Mouse (Mus musculus) retina, adult 2 months (tissue): ENCODE results near the gene Gm14226.
"Not testable (repeated sequence)": the region's sequence is repeated elsewhere in the genome, so short reads cannot be mapped to it uniquely, and the experiment has no call there.

Source experiments
- DNase-seq: peaks from one replicate; pipeline ENCODE4 v3.0.0-alpha.2; 2012; ENCODE audit warnings: low read depth, low spot score

Gm14226 gene

DNA sequence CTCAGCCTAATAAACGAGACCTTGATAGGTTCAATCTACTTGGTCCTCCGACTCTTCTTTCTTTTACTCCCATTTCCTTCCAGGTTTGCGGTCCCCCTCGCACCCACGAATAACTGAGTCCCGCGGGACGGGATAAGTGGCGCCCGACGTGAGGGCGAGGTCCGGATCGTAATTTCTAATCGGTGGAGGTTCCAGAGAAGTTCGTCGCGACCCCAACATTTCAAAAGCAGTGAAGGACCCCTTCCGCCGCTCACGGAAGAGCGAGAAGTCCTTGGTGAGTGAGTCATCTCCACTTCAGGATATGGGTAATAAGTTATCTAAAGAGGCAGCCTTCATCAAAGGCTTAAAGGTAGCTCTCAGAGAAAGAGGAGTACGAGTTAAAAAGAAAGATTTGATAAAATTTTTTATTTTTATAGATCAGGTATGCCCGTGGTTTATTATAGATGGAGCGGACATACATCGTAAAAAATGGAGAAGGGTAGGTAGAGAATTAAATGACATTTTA is at the start of gene Gm14226:
Gene Gm14226 (plus strand): TSS at position 16 of the 505 bp plus-strand sequence.
- not testable (repeated sequence) for DNase-seq

DNA sequence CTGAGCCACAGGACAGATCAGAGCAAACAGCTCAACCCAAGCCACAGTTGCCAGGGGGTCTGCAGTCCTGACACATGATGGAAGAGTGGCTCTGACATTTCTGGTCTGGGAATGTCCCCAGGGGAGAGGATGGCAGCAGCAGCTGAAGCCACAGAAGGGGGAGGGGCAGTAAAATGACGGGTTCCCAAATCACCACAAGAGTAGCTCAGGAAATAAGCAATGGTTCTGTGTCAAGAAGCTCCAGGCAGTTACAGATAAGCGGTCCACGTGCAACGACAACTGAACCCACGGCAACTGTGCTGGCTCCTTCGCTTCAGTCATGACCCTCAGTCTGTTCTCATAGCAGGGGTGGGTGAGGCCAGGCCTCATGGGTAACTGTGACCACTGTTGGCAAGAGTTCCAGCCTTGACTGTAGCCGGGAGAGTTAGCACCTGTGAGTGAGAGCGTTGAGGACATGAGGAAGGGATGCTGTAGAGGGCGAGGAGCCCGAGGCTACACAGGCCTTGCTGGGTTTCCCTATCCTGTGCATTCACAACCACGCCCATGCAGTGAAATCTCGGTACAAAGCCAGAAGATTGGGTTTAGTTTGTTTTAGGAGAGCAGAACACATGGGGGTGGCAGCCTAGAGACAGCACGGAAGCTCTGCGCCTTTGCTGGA is 48.2 kb upstream of the Gm14226 start:
- DNase-seq: not testable (repeated sequence)

DNA sequence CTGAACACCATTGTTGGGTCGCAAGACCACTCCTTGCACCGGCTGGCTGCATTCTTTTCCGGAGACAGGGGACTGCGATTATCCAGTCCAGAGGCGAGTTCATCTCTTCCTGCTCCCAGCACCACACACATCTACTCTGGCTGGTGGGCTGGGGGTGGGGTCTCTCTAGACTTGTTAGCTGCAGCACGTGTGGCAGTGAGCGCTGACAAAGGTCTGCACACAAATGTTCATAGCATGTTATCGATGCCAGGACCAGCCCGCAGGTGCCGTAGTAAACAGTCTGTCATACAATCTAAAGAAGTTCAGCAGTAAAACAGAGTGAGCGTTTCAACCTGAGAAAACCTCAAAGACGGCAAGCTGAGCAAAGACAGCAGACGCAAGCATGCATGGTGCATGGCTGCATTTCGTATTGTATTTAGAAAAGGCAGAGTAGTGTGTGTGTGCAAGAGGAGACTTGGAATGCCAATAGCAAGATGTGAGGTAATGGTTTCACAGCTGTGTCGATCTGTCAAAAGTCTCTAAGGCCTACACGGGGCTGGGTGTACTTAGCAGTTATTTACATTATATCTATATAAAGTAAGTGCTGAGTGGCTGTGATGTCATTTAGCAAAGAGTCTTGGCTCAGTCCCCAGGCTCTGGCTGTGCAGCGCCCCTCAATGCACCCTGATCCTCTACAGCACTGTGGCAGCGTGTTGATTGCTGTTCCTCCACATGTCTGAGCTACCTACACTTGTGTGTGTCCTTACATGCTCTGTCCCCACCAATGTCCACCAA is 46.0 kb upstream of the Gm14226 start:
- no peak for DNase-seq

- no peak for DNase-seq
Observed at GRCm38 (mm10) chr2:154972981-154973380, 45.1 kb upstream of the Gm14226 start.

- no peak for DNase-seq
Observed at GRCm38 (mm10) chr2:154986609-154987008, 31.5 kb upstream of the Gm14226 start.

DNA sequence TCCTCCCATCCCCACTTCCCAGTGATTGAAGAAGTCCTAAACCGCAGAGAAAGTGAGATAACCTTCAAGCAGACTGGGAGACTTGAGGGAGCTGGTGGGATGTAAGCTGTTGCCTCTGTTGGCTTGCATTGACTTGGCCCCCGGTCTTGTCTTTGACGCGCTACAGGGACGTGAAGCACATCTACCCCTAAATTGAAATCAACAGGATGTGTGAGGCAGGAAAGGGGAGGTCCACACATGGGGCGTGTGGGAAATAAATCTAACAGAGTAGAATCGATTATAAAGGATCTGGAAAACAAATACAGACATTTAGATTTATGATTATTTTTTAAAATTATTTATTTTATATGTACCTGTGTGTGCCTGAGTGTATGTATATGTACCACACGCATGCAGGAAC is 26.7 kb upstream of the Gm14226 start:
- no peak for DNase-seq

DNA sequence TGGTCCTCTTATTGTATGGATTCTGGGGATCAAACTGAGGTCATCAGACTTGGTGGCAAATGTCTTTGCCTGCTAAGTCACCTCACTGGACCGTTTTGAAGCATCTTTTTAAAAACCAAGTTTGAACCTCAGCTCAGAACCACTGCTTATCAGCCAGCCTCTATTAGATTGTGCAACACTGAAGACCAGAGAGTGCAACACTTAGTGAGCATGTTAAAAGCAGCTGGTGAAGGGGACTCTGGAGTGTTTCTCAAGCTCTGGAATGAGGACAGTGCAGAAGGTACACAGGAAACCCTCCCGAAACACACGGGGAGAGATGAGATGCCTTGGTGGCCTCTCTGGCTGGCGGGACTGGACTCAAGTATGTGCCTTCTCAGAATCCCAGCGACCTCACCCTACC is 26.0 kb upstream of the Gm14226 start:
- DNase-seq: no peak

DNA sequence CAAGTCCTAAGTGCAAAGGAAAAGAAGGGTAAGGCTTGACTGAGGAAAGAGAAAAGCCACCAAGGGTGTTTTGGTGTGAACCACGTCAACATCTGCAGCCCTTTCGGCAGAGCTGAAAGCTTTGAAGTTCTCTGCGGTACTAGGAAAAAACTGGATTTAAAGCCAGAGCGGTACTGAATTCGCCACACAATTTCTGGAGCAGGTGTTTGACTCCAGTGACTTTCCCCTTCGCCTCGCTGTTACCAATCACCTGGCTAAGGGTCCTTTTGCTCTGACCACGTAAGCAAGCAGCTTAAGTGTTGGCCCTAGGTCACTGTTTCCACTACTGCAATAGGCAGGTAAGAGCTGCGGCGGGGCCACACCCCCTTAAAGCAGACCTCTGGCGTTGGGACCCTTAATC is 12.6 kb upstream of the Gm14226 start:
- no peak for DNase-seq

DNA sequence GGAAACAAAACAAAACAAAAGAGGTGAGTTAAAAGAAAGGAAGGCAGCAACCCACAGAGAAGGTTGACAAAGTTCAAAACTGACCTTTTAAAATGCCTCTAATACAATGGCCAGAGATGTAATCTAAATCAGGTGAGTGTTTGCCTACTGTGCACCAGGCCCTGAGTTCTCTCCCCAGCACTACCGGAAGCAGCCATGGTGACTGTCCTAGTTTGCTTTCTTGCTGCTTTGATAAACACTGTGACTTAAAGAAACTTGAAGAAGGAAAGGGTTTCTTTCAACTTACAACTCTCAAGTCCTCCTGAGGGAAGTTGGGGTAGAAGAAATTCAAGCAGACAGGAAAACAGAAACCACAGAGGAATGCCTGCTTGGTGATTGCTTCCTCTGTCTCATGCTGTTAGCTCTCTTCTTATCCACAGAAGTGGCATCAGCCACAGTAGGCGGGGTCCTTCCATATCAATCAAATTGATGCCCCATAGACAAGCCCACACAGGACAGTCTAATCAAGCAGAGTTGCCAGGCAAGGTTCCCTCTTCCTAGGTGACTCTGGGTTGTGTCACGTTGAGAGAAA is 6.9 kb upstream of the Gm14226 start:
- DNase-seq: no peak

DNA sequence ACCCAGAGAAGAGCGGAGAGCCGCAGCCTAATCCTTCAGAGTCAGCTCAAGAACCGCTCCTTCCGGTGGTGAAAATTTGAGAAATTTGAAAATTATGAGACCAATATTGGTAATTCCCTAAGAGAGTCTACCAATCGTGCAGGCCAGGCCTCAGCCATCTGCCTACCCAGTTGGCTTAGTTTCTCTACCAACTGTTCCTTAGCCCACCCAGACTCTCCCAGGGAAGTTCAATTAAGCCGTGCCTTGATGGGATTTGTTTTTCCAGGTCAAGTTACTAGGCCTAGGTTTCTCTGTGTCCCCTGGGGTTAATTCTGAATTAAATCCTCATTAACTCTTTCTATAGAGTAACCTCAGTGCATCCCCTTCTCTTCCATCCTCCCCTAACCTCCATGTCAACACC is 5.1 kb upstream of the Gm14226 start:
- DNase-seq: no peak

DNA sequence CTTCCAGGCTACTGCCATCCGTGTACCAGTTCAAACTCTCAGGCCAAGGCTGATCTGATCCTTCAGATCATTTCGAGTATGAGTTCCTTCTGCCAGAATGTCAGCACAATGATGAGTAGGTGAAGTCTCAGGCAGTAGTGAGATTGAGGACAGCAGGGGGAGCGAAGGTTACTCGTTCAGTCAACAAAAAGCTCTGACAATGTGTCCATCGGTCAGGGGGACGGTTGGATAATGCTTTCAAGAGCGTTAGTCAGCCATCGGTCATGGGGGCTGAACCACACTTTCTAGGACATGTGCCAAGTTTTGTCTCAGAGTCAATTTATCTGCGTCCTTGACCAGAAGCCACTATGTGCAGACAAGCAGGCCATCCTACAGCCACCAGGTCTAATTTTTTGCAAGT is 1.3 kb upstream of the Gm14226 start:
- not testable (repeated sequence) for DNase-seq

DNA sequence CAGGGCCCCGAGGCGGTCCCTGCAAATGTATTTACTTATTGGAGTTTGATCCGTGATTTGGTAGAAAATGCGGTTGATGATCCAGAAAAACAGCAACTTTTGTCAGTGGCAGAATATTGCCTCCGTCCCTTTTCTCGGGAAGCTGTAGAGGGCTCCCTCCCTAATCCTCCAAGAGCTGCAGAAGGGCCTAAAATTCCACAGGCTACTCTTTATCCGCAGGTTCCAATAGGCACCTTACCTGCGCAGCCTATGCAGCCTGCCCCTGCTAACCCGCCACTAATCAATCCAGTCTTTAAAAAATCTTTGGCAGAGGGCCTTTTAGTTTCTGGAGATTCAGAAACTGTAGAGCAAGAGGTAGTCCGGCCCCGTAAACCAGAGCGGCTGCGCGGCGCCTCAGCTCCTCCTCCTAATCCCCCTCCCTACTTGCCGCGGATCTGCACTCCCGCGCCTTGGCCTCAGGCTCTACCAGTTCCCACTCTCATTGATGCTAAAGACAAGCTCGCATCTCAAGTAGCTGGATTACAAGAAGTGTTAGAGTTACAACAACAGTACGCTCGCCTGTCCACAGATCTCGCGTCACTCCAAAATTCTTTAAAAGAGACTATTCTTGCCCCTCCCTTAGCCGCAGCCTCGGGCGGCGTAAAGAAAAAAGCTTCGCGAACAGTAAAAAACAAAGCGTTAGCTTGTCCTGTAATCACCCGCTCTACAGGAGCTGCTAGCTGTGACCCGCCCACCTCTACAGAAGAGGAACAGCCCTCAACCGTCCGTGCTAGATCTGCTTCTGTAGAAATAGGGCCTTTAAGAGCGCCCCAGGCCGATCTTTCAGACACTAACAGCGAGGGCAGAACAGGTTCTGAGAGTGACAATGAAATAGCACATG is 936 bp downstream of the Gm14226 start:
- peak; percentile 54 for DNase-seq

DNA sequence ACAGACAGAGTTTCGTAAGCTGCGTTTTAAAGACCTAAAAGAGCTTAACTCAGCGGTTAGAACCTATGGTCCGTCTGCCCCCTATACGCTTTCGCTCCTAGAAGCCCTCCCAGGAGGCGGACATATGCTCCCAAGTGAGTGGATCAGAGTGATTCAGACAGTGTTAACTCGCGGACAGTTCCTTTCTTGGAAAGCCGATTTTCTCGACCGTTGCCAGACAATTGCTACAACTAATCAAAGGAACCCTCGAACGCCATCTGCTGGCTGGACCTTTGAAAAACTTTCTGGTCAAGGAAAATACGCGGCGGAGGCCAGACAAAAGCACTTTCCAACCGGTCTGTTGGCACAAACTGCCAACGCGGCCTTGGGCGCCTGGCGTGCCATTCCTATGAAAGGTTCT is 1.6 kb downstream of the Gm14226 start:
- DNase-seq: peak; percentile 77

DNA sequence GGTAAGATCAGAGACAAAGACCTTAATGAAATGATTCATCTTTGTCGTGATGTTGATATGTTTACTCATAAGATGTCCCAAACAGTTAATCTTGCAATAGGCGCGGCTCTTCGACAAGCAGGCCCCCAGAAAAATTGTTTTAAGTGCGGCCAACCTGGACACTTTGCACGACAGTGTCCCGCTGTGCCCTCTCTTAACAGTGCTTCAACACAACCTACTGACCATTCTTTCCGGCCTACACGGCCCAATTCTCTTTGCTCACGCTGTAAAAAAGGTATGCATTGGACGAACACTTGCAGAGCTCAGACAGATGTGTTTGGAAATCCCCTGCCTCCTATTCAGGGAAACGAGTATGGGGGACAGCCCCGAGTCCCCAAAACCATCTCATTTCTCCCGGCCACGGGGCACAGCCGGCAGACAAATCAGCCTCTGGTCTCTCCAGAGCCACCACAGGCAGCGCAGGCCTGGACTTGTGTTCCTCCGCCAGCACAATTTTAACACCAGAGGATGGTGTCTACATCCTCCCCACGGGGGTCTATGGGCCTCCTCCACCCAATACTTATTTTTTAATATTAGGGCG is 2.3 kb downstream of the Gm14226 start:
- not testable (repeated sequence) for DNase-seq

GRCm38 (mm10) chr2:155030831-155031230 is 12.8 kb downstream of the Gm14226 start:
- no peak for DNase-seq

DNA sequence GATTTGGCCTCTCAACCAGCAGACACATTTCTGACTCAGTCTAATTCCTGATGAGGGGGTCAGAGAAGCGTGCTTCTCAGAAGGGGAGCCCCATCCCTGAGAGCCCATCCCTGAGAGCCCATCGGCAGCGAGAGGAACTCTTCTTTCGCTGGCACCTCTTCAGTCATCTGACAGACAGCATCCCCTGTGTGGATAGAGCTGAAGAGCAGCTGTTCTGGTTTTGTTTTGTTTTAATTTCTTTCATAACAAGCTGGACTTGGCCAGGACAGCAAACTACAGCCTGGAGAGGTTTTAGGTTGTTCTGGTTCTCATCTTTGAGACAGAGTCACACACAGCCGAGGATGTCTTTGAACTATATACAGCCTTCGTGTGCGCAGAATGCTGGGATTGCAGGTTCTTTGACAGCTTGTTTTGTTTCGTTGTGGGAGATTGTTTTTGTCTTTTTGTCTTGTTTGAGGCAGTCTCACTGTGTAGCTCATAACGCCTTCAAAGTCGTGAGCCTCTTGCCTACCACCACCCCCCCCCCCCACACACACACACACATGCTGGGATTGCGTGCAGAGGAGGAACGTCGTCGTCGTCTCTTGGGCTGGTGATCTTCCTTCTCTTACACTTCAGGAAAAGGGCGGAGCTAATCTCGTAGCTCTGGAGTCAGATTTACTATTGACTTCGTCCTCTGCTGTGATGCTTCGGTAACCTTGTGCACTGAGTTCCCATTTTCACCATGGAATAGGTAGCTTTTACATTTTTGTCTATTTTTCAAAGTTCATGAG is 15.1 kb downstream of the Gm14226 start:
- no peak for DNase-seq

DNA sequence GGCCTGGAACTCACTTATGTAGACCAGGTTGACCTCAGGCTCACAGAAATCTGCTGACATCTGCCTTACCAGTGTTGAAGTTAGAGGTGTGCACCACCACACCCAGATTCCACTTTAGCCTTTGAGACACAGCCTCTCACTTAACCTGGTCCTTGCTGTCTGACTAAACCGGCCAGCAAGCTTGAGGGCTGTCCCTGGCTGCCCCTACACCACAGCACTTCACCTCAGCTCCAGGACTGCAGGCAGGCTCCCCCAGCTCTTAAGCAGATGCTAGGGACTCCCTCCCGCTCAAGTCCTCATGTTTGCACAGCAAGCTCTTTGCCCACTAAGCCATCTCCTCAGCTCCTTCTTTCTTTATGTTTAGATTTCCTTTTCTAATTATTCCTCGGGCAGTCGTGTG is 21.9 kb downstream of the Gm14226 start:
- DNase-seq: no peak

GRCm38 (mm10) chr2:155044542-155044941 is 26.5 kb downstream of the Gm14226 start:
- DNase-seq: no peak

DNA sequence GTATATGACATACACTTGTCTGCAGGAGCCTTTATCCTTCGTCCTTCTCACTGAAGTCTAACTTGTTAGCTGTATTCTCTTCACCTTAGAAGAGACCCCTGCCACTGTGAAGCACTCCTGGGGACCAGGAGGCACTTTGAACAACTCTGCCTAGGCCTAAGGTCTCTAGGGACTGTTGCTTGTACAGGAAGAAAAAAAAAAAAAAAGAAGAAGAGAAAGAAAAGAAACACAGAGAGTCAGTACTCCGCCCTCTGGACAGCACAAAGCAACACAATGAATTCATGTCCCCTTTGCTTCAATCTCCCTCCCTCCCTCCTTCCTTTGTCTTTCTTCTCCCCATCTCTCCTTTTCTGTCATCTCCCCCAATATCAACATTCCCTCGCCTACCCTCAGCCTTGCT is 27.0 kb downstream of the Gm14226 start:
- no peak for DNase-seq

- no peak for DNase-seq
Observed at GRCm38 (mm10) chr2:155046803-155047202, 28.7 kb downstream of the Gm14226 start.
